Mouse (Mus musculus) erythroblast, embryonic 14.5 days (primary cell): ENCODE data around the gene Usp3.

Source experiments
- GATA1 ChIP-seq: IDR thresholded peaks from 2 replicates; pipeline ENCODE4 v1.6.1; 2012; ENCODE audit warnings: low read length, inconsistent platforms, mixed read lengths
- TAL1 ChIP-seq: IDR thresholded peaks from 3 replicates; pipeline ENCODE4 v1.6.1; 2012; ENCODE audit warnings: low read length, inconsistent platforms, mixed read lengths

GRCm38 (mm10) chr9:66562215-66562614 is 30.7 kb downstream of the Usp3 start:
- TF ChIP-seq GATA1 (no peak), TAL1 (no peak)
